Mouse (Mus musculus) ovary, postnatal 10 days (tissue): ENCODE data around the gene Prkca.
A peak's percentile ranks its signal among the peaks of the same experiment; 100 is the strongest.

Experiments used
- DNase-seq: peaks from one replicate; pipeline ENCODE4 v3.0.0; 2022; ENCODE audit warnings: low spot score

Gene Prkca

DNA sequence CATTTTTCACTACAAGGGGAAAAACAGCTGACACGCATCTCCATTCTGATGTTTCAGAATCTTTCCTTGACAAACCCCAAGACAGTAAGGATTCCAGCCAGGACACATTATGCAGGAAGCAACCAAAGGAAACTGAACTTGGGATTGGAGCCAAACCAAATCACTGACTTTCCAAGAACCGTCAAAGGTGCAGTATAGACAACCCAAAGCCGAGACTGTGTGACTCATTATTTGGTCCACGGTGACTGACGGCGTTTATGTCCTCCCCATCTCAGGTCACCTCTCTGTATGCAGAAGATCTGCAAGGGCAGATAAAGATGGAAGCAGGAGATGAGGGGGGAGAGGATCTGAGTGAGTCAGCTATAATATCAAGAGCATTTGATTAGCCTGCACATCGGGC lies 183.7 kb downstream of the Prkca start:
- DNase-seq = no peak

GRCm38 (mm10) chr11:108158046-108158445 lies 185.7 kb downstream of the Prkca start:
- DNase-seq = no peak

- DNase-seq = no peak
Observed at GRCm38 (mm10) chr11:108157074-108157473, 186.7 kb downstream of the Prkca start.

DNA sequence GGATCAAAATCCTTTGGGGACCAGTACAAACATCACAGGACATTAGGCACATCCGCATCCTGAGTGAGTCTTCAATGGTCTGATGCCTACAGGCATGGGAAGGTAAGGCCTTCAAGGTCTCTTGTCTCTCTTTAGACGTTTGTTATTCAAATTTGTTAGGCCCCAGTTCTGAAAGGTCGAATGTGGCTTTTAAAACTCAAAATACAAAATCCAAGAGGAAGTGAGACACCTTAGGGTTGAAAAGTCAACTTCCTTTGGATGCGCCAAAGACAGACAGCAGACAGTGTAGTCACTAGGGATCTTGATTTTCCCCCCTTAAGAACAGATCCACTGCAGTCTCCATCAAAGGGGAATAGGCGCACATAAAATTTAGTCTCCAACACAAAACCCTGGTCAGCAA lies 187.6 kb downstream of the Prkca start:
- DNase-seq = no peak

- DNase-seq = no peak
Observed at GRCm38 (mm10) chr11:108155088-108155580, 188.6 kb downstream of the Prkca start.

- no peak for DNase-seq
Observed at GRCm38 (mm10) chr11:108153997-108154841, 189.5 kb downstream of the Prkca start.

GRCm38 (mm10) chr11:108152591-108152990 lies 191.1 kb downstream of the Prkca start:
- no peak for DNase-seq

DNA sequence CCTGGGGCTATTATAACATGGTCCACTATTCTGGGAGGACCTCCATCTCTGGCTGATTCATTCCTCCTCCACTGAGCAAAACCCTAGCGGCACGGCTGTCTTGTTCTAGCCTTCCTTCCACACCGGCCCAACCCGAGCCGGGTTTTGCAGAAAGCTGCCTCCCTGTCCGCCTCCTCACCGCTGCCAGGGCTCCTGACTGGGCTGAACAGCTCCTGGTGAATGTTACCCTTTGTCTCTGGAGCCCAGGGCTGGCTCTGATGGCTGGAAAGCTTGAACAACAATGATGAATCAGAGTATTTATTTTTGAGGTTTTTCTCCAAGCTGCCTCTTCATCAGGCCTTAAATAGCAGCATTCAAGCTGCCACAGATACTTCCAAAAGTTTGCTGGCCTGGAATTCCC lies 193.3 kb downstream of the Prkca start:
- DNase-seq = no peak

GRCm38 (mm10) chr11:108149187-108149586 lies 194.5 kb downstream of the Prkca start:
- DNase-seq = no peak

DNA sequence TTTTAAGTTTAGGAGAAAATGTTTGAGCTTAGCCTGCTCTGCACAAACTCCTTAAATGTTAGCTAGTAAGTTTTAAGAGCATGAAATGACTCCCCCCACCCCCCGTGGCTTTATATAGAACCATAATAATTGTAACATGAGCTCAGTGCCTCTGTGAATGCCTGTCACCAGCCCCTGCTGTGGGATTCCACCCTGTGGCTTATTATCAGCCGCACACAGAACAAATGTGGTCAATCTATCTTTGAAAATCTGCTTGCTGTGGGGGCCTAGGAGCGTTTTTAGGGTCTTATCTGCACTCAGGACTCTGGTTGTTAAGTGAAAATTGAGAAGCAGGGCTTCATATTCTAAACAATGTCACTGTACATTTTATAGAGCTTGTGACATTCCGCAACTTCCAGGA lies 195.2 kb downstream of the Prkca start:
- DNase-seq = no peak

DNA sequence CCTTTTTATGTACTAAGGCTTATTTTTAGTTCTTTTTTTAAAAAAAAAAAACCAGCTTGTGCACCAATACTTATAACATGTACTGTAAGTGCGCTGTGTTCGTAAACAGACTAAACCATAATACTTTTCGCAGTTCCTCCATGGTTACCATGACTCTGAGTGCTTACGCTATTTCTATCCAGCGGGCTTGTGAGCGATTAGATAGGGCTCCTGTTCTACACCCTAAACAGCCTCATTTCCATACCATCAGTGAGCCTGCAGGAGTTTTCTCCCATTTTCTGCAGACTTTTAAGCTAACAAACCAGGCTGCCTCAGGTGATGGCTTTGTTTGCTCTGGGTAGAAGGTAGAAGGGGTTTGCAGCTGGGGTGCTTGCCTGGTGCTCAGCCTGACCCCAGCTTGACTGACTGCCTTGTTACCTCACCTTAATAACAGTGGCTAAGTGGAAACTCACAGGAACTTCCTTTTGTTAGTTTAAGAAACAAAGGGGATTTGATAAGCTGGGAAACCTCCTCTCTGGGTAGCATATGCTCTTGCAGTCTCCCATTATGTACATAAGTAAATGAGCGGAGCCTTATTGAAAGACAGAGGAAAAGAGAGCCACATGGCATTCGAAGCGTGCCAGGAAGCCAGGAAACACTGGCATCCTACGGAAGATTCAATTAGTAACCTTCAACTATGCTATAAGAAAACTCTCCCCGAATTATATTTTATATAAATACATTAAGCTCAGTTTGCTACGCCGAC lies 197.8 kb downstream of the Prkca start:
- no peak for DNase-seq

DNA sequence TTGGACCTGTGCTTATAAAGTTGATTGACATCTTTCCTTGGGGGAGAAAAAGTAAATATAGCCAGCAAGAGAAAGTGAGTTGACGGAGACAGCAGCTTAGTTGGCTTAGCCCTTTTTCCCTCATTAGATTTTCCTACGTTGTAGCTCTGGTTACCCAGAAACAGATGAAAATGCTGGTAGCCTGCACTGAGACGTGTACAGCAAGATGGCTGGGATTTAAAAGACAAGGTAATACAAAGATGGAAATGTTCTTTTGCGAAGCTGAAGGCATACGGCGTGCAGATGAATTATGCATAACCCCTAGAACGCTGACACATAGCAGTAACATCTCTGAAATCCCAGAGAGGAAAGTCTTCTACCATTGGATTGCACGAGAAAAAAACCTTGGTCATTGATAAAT lies 198.6 kb downstream of the Prkca start:
- no peak for DNase-seq

- DNase-seq = no peak
Observed at GRCm38 (mm10) chr11:108143739-108144138, 200.0 kb downstream of the Prkca start.

- no peak for DNase-seq
Observed at GRCm38 (mm10) chr11:108140028-108140427, 203.7 kb downstream of the Prkca start.

DNA sequence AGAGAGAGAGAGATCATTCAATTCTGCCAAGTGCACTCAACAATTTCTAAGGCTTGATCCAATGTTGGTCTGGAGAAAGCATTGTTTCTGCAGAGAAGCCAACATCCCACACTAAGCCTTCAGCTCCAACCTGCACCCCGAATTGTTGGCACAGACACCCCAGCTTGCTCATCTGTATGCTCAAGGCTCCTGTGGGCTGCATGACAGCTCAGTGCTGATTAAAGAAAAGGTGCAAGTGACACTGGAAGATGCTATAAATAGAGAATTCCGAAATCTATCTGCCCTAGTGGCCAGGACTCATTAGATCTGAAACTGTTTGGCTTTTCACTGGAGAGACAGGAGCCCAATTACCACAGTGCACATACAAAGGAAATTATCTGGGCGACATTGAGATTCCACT lies 207.4 kb downstream of the Prkca start:
- DNase-seq = no peak

DNA sequence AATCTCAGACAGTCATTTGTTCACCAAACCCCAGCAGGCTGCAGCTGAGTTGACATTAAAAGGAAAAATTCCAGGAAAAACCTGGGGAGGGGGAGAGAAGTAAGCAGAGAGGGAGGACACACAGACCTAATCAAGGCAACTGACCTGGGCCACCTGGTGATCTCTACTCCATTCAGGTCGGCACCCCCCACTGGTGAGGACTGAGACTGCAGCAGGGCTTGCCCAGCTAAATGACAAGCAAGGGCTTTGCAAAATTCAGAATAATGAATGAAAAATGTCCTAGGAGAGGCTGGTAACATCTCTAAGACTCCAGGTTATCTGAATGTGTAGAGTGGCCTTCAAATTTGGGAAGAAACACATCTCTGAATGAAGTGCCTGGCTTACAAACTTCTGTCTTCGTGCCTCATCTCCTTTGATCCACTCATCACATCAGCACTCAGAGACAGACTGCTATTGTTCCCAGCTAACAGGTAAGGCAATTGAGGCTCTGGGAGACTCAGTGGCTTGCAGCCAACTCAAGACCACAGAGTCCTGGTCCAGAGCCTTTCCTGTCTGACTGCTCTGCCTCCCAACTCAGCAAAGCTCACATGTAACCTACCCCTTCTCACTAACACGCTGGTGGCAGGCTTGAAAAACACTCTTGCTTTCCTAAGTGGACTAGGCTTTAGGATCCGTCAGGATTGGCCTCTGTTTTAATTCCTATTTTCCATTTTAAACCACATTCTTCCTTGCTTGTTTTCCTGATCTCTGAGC lies 208.1 kb downstream of the Prkca start:
- DNase-seq = no peak

- DNase-seq = peak; percentile 19
Observed at GRCm38 (mm10) chr11:108128593-108128992, 215.1 kb downstream of the Prkca start.

DNA sequence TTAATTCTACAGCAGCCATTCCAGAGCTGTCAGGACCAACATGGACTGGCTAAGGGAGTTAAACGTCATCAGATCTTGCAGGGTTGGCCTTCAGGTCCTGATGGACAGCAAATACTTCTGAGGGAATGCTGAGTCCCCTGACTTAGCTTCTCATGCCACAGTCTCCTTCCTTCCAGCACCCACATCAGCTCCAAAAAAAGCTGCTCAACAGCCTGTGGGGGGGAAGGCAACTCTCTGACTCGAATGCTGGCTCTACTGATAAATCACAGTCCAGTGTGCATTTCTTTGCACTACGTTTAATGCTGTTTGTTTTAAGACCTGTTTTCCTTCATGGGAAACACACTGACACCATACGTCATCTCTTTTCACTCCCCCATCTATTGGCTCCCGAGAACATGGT lies 215.8 kb downstream of the Prkca start:
- no peak for DNase-seq

GRCm38 (mm10) chr11:108122486-108122885 lies 221.2 kb downstream of the Prkca start:
- DNase-seq = no peak

- no peak for DNase-seq
Observed at GRCm38 (mm10) chr11:108120708-108121107, 223.0 kb downstream of the Prkca start.

GRCm38 (mm10) chr11:108119785-108120184 lies 223.9 kb downstream of the Prkca start:
- no peak for DNase-seq

- no peak for DNase-seq
Observed at GRCm38 (mm10) chr11:108118814-108119213, 224.9 kb downstream of the Prkca start.
